Mouse (Mus musculus): ENCODE results near the gene Msgn1.
A peak's percentile ranks its signal among the peaks of the same experiment; 100 is the strongest.

Gene Msgn1

GRCm38 (mm10) chr12:11198551-11198950 is 10.2 kb downstream of the Msgn1 start:
- no peak for DNase-seq (ENCODE audit: low spot score in 2 of 2)

- DNase-seq (ENCODE audit: low spot score in 2 of 2), result no peak
Observed at GRCm38 (mm10) chr12:11198026-11198425, 10.7 kb downstream of the Msgn1 start.

GRCm38 (mm10) chr12:11196830-11197229 is 11.9 kb downstream of the Msgn1 start:
- no peak for DNase-seq (ENCODE audit: low spot score in 2 of 2)

- peak; percentile 76 to 90 for DNase-seq (ENCODE audit: low spot score in 2 of 2)
Observed at GRCm38 (mm10) chr12:11196142-11196597, 12.6 kb downstream of the Msgn1 start.

GRCm38 (mm10) chr12:11195031-11195430 is 13.7 kb downstream of the Msgn1 start:
- DNase-seq (ENCODE audit: low spot score in 2 of 2), result no peak

GRCm38 (mm10) chr12:11178486-11179154 is 30.2 kb downstream of the Msgn1 start:
- DNase-seq (ENCODE audit: low spot score in 2 of 2), result peak; percentile 79 to 91

- no peak for DNase-seq (ENCODE audit: low spot score in 2 of 2)
Observed at GRCm38 (mm10) chr12:11177408-11178394, 31.1 kb downstream of the Msgn1 start.

GRCm38 (mm10) chr12:11158670-11159069 is 50.1 kb downstream of the Msgn1 start:
- no peak for DNase-seq (ENCODE audit: low spot score in 2 of 2)
